Mouse (Mus musculus) CD4-positive, CD25-positive, alpha-beta regulatory T cell, adult 4 months (primary cell): Measurements from ENCODE around the gene Mcfd2. TPM values are rescaled to one million over a fixed set of nuclear protein-coding genes. Genes with fewer than 3 reads are reported as not detected.
"Not testable (repeated sequence)": the region's sequence is repeated elsewhere in the genome, so short reads cannot be mapped to it uniquely, and the experiment has no call there.

ENCODE experiments used
- ATAC-seq: one replicate; pipeline ENCODE4 v1.8.0; 2017
- polyA plus RNA-seq, 2 experiments: library from polyadenylated mRNA; unstranded; fragments of 100-300 nt; shearing (Covaris generic); gene quantifications; one replicate each; pipeline ENCODE4 v1.2.1; 2017

Gene Mcfd2
- 10 to 100 TPM; 34.0 to 43.8 TPM for polyA plus RNA-seq

DNA sequence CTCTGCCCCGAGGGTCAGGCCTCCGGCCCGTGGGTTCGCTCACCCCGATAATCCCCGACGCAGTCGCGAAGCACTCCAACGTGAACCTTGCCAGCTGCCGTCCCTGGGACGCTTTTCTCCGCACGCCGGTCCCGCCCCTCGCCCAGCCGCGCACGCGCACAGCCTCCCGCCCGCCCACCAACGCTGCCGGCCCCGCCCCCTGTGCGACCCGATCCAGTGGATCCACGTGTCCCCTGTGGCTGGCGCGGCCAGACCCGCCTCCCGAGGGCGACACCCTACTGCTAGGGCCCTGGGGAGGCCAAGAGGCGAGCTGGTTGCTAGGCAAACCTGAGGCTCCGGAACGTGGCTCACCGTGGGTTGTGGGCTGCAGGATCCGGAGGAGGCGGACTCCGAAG lies at the start of gene Mcfd2:
TSS of gene Mcfd2 (minus strand) at position 144 of the 395 bp plus-strand sequence.
- ATAC-seq: peak; percentile 93

DNA sequence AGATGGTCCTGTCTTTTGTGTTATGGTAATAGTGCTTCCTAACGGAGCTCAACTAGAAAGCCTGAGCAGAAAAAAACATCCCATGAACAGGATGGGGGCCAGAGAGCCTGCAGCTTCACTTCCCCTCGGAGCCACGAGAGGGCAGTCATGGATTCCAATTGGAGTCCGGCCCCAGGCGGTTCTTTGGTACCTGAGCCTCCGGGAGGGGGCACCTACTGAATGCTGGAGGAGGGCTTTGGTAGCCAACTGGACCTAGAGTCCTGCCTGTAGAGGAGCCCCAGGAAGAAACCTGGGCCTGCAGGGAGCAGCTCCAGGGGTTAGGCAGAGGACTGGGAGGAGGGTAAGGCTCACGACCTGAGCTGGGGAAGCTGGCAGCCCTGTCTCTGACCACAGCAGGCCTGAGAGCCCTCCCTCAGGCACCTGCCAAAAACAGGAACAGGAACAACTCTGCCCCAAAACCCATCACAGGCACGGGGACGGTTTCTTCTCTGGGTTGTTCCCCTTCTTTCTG lies 49.3 kb upstream of the Mcfd2 start:
- ATAC-seq: peak; percentile 87

DNA sequence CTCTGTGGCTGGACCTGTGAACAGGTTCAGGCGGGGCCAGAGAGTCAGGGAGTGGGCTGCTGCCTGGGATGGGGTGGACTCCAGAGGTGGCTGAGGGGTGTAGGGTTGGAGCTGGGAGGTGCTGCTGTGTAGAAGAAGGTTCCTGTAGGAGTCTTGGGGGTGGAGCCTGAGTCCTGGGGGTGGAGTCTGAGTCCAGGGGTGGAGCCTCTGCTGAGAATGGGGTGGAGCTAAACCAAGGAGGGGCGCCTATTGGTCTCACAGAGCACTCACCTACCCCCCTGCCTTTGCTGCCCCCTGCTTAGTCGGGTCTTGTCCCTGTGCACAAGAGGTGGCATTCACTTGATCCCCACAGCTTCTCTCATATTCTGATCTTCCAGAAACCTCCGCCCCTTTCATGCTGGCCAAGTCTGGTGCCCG lies 48.8 kb upstream of the Mcfd2 start:
- peak; percentile 56 for ATAC-seq

DNA sequence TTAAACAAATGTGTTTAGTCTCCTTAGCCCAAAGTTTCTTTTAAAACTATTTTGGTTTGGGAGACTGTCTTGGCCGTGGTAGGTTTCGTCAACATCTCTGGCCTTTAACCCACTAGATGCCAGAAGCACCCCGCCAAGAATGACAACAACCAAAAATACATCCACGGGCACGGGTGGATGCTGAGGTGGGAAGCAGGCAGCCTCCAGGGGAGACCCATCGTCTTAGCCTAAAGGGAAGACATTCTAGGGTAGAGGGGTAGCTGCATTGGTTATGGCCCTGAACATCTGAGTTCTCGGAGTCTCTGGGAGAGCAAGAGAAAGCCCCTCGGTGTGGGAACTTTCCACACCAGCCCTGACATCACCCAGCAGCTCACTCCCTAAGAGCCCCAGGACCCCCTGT lies 48.4 kb upstream of the Mcfd2 start:
- no peak for ATAC-seq

DNA sequence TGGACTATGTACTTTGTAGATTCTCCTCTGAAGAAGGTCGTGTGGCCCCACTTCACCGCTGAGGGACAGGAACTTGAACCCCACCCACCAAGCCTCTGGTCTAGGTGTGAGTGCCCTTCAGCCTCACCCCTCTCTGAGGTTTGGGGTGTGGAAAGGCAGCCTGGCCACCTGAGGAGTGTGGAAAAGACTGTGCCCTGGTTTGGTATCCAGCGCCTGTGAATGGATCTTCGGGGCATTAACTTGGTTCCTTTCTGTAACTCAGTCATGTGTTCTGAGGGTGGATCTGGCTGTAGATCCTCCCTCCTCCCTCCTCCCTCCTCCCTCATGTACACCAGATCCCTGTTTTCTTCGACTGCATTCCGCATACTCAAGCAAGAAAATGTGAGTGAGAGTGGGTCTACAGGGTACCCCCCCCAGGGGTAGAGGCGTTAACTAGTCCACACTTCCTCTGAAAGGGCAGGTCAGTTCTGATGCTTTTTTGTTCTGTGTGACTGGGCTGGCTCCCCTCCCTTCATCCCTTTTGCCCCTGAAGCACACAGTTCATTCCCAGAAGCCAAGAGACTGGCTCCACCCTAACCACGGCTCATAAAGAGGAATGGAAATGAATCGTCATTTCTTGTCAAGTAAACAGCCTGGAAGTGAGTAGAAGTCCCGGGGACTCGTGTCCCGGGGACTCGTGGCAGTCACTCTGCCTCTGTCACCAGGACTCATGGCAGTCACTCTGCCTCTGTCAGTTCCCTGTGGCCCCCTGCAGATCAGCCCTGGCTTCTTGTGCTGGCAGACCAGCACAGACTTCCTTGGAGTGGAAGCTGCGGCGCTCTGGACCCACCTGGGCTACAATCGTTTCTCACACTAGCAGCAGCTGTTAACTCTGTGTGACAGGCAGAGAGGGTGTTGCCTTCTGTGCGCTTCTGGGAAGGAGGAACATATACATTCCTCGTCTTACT lies 47.5 kb upstream of the Mcfd2 start:
- ATAC-seq: no peak

DNA sequence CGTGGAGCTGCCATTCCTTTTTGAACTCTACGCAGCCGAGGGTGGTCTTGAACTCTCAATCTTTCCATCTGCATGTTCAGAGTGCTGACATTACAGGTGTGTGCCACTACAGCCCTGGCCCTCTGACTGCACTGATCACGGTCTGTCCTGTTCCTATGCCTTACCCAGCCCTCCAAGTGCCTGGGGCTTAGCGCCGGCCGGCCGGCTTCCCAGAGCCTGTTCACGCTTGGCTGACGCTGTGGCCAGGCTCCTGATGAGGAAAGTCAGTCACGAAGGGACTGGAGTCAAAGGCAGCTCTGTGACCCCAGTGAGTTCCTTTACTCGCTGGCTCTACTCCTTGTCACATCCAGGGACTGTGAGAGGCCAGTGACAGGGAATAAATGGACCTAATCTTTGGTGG lies 46.6 kb upstream of the Mcfd2 start:
- ATAC-seq: no peak

DNA sequence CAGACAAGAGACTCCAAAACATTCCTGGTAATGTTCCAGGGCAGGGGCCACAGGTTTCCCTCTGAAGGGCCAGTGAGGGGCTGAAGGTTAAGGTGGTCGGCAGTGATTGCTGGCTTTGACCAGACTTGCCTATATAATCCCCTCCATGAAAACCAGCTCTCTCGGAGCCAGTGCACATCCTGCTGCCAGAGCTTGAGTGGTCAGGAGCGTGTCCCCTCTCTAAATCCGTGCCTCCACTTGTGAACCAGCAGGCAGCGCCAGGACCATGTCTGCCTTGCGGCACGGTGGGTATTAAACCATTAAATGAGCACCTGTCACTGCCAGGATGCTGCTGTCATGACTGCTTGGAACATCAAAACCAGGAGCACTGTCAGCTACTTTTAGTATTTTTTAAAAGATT lies 44.8 kb upstream of the Mcfd2 start:
- no peak for ATAC-seq

DNA sequence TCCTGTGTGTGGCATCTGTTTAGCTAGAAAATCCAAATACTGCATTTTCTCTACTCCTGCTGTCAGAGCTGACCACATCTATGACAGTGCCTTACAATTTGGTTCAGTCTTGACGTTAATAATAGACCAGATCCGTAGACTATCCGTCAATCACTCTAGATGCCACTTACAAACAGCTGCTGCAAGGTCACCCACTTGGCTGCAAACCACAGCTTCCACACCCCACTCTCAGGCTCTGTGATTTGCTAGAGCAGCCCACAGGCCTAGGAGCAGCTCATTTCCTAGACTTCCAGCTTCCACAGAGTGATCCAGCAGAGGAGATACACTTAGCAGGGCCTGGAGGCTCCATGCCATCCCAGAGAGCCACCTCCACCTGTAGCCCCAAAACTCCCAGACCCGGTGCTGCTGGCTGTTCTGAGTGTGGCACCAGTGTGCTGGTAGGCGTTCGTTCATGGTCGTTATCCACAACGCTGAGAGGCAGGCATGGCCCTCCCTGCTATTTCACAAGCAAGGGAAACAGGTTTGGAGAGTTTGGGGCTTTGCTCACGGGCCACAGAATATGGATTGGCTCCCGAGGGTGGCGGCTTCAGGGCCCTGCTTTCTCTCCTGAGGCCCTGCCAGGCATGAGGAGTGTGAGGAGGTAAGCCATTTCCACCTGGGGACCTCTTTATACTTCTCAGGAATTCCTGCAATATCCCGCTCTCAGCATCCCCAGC lies 43.5 kb upstream of the Mcfd2 start:
- ATAC-seq: no peak

DNA sequence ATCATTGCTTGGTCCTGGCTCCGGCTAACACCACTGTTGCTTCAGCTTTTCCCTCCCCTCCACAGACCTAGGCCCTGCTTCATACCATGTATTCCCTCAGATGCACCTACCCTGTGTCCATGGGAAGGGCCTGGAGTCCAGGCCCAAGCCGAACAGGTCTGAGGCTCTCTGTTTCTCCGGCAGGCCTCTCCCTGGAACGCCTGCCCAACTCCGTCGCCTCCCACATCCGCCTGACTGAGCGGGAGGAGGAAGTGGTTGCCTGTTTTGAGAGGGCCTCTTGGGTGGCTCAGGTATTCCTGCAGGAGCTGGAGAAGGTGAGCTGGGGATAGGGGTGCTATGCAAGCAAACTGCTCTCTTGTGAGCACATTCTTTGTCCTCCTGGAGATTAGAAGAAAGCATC lies 41.0 kb upstream of the Mcfd2 start:
- no peak for ATAC-seq

DNA sequence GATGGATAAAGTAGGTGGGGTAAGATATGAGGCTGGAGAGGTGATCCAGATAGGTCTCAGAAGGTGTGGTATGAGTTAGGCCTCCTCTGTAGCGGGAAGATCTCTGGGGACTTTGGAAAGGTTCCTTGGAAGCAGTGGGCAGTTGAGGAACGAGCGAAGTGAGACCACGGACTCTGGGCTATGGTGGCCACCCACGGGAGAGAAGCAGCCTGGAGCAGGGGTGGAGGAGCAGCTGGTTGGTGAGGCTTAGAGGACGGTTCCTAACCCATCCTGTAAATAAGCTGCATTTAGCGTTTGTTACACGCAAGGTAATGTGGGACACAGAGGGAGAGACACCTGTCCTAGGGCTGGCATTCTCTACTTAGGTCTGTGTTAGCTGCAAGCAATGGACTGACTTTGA lies 39.3 kb upstream of the Mcfd2 start:
- no peak for ATAC-seq

DNA sequence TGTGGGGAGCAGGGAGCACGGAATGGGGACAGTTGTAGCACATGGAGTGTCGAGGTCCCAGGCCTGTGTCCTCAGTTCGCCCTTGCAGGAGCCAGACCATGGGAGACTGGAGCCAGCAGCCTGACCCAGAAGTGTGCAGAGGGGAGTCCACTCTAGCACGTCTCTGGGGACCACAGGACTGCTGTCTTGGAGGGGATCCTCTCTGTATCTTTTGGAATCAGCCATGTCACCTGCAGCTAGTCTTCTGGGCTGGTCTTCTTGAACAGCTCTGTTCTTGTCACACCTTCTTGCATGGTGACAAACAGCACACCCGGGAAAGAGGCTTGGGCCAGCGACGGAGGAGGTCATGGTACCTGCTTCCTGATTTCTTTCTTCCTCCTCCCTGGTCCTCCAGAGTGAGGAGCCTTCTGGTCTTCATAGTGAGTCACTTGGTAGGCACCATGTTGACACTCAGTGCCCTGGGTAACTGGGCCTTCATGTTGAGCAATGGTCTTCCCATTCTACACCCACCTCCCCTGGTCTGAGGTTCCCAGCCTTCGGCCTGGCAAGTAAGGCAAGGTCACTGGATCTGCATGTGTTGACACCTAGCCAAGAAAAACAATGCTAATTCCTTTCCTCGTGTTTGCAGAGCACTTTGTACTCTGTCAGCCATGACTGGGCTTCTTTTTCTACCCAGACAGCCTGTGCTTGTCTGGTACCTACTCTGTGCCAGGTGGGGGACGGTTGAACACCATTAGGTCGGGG lies 38.6 kb upstream of the Mcfd2 start:
- no peak for ATAC-seq

DNA sequence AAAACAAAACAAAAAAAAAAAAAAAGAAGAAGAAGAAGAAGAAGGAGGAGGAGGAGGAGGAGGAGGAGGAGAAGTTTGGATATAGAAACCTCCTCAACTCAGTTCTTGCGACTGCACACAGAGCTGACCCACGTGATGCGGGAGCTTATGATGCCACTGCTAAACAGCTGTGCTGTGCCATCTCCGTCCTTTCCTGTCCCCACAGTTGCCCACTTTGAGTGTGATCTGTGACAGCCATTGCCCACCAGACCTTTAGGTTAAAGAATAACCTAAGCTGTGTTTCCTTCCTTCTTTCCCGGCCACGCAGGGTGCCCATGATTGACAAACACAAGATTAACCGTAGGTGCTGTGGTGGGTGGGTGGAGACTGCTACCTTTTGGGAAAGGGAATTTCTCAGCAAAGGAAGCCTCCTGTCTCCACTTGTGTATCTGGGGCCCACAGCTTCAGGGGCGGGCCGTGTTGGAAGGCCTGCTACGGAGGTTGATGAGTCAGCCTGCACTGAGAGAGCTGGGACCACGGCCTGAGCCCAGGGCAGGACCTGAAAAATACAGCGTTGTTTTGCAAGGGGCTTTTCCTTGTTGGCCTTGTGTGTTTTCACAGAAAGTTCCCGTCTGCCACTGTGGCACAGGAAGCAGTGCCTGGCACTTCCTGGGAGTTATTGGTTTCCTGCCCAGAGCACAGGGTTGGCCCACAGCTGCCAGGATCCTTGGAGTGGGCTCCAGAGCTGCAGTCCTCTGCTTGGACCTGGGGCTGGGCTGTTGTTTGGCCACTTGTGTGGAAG lies 36.5 kb upstream of the Mcfd2 start:
- ATAC-seq: no peak

DNA sequence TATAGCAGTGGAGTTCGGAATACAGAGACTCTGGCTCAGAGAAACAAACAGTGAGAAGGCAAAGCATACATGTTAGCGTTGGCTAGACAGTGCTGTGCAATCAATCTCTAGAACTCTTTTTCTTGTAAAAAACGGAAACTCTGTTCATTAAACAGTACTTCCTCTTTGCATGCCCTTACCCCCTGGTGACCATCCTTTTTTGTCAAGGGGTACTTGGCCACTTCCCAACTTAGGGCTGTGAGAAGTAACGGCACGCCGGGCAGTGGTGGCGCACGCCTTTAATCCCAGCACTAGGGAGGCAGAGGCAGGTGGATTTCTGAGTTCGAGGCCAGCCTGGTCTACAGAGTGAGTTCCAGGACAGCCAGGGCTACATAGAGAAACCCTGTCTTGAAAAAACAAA lies 35.9 kb upstream of the Mcfd2 start:
- not testable (repeated sequence) for ATAC-seq

DNA sequence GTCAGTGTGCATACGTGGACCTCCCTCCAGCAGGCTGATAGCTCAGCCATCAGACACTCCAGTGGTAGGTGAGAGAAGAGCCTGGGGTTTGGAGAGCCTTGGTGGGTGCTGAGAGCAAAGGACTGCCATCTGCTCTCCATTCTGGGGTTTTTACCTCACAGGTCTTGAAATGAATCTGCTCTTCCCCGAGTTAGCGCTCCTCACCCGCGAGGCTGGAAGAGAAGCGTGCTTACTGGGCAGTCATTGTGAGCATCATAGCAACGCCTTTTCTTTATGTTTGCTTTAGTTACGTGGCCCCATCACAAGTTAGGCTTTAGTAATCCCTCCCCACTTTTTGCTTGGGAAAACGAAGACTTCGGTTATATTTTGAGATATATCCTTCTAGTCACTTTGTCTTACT lies 34.6 kb upstream of the Mcfd2 start:
- ATAC-seq: no peak

DNA sequence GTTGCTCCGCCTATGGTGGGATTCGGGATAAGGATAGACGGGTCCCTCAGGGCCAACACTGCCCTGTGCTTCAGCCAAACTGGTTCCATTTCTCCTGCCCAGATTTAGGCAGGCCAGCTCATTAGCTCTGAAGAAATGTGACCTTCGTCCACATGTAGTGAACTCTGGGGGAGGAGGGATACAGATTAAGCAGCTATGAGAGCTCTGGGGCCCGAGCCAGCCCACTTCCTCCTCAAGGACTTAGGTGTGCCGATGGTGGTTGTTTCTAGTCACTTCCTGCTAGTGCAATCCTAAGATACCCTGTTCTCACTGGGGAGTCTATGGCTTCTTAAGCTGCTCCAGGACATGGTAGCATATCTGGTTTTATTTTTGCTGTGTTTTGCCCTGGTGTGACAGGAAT lies 33.2 kb upstream of the Mcfd2 start:
- ATAC-seq: peak; percentile 98

DNA sequence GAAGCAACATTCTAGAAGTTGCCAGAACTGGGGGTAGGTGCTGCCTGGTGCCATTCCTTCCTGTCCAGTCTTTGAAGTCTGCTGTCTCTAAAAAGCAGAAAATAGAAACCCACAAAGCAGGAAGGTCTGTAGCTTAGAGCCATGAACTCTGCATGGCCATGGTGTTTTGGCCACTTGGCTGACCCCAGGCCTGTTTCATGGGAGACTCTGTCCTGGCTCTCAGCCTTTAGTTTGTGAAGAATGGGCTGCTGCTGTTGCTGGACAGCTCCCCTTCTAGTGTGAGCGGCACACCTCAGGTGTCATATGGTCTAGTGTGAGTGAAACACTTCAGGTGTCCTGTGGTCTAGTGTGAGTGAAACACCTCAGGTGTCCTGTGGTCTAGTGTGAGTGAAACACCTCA lies 31.0 kb upstream of the Mcfd2 start:
- ATAC-seq: not testable (repeated sequence)

DNA sequence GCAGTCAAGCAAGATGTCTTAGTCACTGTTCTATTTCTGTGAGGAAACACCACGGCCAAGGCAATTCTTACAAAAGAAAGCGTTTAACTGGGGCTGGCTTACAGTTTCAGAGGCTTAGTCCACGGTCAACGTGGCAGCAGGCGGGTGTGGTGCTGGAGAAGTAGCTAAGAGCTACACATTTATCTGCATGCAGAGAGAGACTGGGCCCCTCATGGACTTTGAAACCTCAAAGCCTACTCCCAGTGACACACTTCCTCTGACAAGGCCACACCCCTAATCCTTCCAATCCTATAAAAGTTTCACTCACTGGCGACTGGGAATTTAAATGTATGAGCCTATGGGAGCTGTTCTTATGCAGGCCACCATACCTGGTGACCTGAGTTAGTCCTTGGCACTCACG lies 30.0 kb upstream of the Mcfd2 start:
- no peak for ATAC-seq

DNA sequence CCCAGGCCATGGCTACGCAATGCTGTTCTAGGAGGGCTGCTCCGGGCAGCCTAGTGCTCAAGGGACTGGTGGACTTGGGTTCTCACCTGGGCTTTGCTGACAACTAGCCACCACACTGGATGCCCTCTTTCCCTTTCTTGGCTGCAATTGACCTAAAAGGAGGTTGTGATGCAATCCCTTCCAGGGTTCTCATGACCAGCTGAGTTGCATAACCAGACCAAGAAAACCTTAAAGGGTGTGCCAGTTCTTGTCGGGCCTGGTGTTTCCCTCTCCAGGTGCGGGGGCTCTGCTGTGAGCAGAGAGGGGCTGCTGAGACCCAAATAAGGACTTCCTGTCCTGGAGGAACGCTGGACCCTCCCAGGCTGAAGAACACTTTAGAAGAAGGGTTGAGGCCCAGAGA lies 27.4 kb upstream of the Mcfd2 start:
- ATAC-seq: no peak

DNA sequence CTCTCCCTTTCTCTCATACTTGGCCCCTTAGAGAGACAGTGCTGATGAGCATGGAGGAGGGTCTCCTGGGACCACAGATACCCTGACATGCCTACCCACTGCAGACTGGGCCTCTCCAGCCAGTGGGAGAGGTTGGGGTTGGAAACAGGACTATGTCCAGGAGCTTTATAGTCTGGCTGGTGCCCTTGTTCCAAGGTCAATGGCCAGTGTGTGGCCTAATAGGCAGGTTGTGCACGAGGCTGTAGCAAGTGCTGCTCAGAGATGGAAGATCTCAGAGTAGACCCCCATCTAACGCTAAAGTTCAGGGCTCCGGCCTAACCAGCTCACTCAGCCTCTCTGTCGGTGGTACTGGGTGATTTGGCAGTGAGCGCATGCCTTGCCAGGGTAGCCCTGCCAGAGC lies 26.0 kb upstream of the Mcfd2 start:
- ATAC-seq: no peak

DNA sequence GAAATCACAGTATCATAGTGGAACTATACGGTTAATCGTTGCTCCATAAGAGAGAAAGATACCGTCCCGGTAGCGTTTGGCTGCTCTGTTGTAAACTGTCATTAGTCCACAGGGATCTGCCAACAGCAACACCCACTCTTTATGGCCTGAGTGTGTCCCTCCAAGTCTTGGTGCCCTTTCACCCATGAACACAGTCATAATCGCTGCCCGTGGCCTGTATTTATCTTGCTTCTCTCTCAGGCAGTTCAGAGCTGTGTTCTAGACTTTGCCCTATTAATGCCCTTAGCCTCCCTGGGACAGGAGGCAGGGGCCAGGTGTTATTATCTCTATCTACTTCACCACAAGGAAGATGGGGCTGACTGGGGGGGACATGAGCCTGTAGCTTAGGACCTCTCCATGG lies 25.3 kb upstream of the Mcfd2 start:
- no peak for ATAC-seq

DNA sequence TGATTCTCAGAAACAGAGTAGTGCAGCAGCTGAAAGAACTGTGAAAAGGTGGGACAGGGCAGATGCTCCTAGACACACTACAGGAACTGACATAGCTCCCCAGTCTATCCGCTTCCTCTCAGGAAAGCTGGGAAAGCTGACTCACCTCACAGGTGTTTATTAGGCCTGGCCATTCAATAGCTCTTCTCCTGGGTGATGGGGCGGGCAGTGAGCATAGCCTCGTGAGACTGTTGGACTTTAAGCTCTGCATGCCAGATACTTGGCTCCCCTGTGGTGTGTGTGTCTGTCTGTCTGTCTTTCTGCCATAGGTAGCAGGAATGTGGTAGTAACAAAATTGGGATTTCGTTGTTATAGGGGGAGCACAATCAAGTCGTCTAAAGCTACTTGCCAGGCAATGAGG lies 23.6 kb upstream of the Mcfd2 start:
- no peak for ATAC-seq

DNA sequence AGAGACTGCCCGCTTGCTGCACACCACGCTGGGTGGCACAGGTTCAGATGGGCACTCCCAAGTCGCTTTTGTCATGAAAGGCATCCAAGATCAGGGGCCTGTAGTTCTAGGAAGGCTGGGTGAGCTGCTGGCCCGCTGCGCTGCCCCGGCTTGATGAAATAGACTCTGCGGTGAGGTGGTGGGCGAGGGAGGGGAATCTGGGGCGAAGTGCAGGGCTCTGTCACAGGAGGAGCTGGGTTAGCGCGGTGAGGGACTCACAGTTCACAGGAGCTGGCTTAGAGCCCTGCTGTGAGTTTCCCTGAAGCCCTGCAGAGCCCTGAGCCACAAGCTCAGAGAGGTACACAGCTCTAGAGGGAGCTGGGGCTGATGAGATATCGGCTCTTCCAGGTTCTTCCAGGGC lies 22.4 kb upstream of the Mcfd2 start:
- no peak for ATAC-seq
